Mouse (Mus musculus) erythroblast, embryonic 14.5 days (primary cell): Measurements from ENCODE around the gene Rabgap1l.

Source experiments
- GATA1 ChIP-seq: IDR thresholded peaks from 2 replicates; pipeline ENCODE4 v1.6.1; 2012; ENCODE audit warnings: low read length, inconsistent platforms, mixed read lengths
- TAL1 ChIP-seq: IDR thresholded peaks from 3 replicates; pipeline ENCODE4 v1.6.1; 2012; ENCODE audit warnings: low read length, inconsistent platforms, mixed read lengths

DNA sequence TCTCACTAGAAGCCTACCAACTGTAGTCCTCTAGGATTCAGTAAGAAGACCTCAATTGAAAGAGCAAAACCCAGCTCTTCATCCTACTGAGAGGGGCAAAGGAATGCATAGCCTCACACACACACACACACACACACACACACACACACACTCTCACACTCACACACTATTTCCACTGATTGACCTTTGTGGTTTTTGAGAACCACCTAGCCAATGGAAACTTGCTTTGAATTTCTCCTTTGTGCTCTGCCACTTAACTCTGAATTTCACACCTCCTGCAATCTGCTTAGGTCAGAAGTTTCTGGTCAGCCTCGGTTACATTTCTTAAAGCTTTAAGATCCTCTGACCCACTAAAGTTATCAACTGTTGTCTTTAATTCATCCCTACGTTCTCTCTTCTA is 12.3 kb upstream of the Rabgap1l start:
- TF ChIP-seq TAL1 (no peak), GATA1 (no peak)
